Mouse (Mus musculus) CD4-positive, CD25-positive, alpha-beta regulatory T cell, adult 4 months (primary cell): ENCODE results near the gene Fars2. TPM values are rescaled to one million over a fixed set of nuclear protein-coding genes. Genes with fewer than 3 reads are reported as not detected.

Experiments used
- ATAC-seq: one replicate; pipeline ENCODE4 v1.8.0; 2017
- polyA plus RNA-seq, 2 experiments: library from polyadenylated mRNA; unstranded; fragments of 100-300 nt; shearing (Covaris generic); gene quantifications; one replicate each; pipeline ENCODE4 v1.2.1; 2017

Fars2 gene
- polyA plus RNA-seq, 2 experiments from 2014 or later, result 37.6 to 44.7 TPM

- ATAC-seq, result no peak
Observed at GRCm38 (mm10) chr13:36469412-36470125, 352.4 kb downstream of the Fars2 start.

- ATAC-seq, result no peak
Observed at GRCm38 (mm10) chr13:36477648-36478047, 360.4 kb downstream of the Fars2 start.

- ATAC-seq, result no peak
Observed at GRCm38 (mm10) chr13:36478243-36478642, 361.0 kb downstream of the Fars2 start.

- ATAC-seq, result no peak
Observed at GRCm38 (mm10) chr13:36480101-36480500, 362.9 kb downstream of the Fars2 start.

- no peak for ATAC-seq
Observed at GRCm38 (mm10) chr13:36484391-36484790, 367.2 kb downstream of the Fars2 start.

- ATAC-seq, result no peak
Observed at GRCm38 (mm10) chr13:36486756-36487155, 369.5 kb downstream of the Fars2 start.

GRCm38 (mm10) chr13:36489365-36489764, 372.2 kb downstream of the Fars2 start:
- no peak for ATAC-seq

GRCm38 (mm10) chr13:36490612-36491011, 373.4 kb downstream of the Fars2 start:
- ATAC-seq, result no peak

GRCm38 (mm10) chr13:36492397-36492796, 375.2 kb downstream of the Fars2 start:
- no peak for ATAC-seq

GRCm38 (mm10) chr13:36493294-36493693, 376.1 kb downstream of the Fars2 start:
- ATAC-seq, result no peak

GRCm38 (mm10) chr13:36493762-36494161, 376.6 kb downstream of the Fars2 start:
- no peak for ATAC-seq

- ATAC-seq, result no peak
Observed at GRCm38 (mm10) chr13:36495980-36496379, 378.8 kb downstream of the Fars2 start.

- ATAC-seq, result no peak
Observed at GRCm38 (mm10) chr13:36497346-36497745, 380.1 kb downstream of the Fars2 start.

GRCm38 (mm10) chr13:36500370-36500905, 383.2 kb downstream of the Fars2 start:
- ATAC-seq, result no peak

GRCm38 (mm10) chr13:36503551-36503950, 386.3 kb downstream of the Fars2 start:
- ATAC-seq, result no peak

GRCm38 (mm10) chr13:36503991-36504390, 386.8 kb downstream of the Fars2 start:
- ATAC-seq, result no peak

GRCm38 (mm10) chr13:36505730-36506129, 388.5 kb downstream of the Fars2 start:
- no peak for ATAC-seq

GRCm38 (mm10) chr13:36506315-36506714, 389.1 kb downstream of the Fars2 start:
- no peak for ATAC-seq

- ATAC-seq, result no peak
Observed at GRCm38 (mm10) chr13:36510161-36510560, 392.9 kb downstream of the Fars2 start.

- peak; percentile 80 for ATAC-seq
Observed at GRCm38 (mm10) chr13:36513126-36513525, 395.9 kb downstream of the Fars2 start.

GRCm38 (mm10) chr13:36518144-36518571, 400.9 kb downstream of the Fars2 start:
- ATAC-seq, result no peak

- ATAC-seq, result no peak
Observed at GRCm38 (mm10) chr13:36527761-36528160, 410.5 kb downstream of the Fars2 start.

- no peak for ATAC-seq
Observed at GRCm38 (mm10) chr13:36528223-36528895, 411.1 kb downstream of the Fars2 start.

- no peak for ATAC-seq
Observed at GRCm38 (mm10) chr13:36529467-36530039, 412.3 kb downstream of the Fars2 start.
